Mouse (Mus musculus) liver, adult 2 months (tissue): ENCODE results near the gene Cabin1. TPM values are rescaled to one million over a fixed set of nuclear protein-coding genes. Genes with fewer than 3 reads are reported as not detected.

Experiments
- DNase-seq: peaks from one replicate; pipeline ENCODE4 v3.0.0-alpha.2; 2011; ENCODE audit warnings: low read depth, low spot score; ENCODE audit errors: extremely low read depth
- H3K27ac ChIP-seq: fragments of 200-500 bp; replicated peaks from 2 replicates; pipeline ENCODE4 v1.5.1; 2012; ENCODE audit warnings: low read depth, mild to moderate bottlenecking, control low read depth, inconsistent platforms, low read length; ENCODE audit not compliant: insufficient read depth
- H3K27me3 ChIP-seq: fragments of 200-500 bp; 2 replicates; pipeline ENCODE4 v1.6.1; 2012; ENCODE audit warnings: mild to moderate bottlenecking, moderate library complexity, low read length, inconsistent platforms; ENCODE audit not compliant: control insufficient read depth, insufficient read depth
- H3K36me3 ChIP-seq: fragments of 200-500 bp; 2 replicates; pipeline ENCODE4 v1.6.1; 2012; ENCODE audit warnings: low read length, inconsistent platforms; ENCODE audit not compliant: control insufficient read depth, insufficient read depth
- H3K4me1 ChIP-seq: fragments of 200-500 bp; 2 replicates; pipeline ENCODE4 v1.6.1; 2011; ENCODE audit warnings: low read length; ENCODE audit not compliant: control insufficient read depth, insufficient read depth
- H3K4me3 ChIP-seq: fragments of 200-500 bp; 2 replicates; pipeline ENCODE4 v1.5.1; 2011; ENCODE audit warnings: low read depth, mild to moderate bottlenecking, control low read depth, low read length, moderate library complexity; ENCODE audit not compliant: insufficient read depth
- H3K79me2 ChIP-seq: fragments of 200-500 bp; 2 replicates; pipeline ENCODE4 v1.6.1; 2012; ENCODE audit warnings: inconsistent platforms, mild to moderate bottlenecking, low read length, moderate library complexity; ENCODE audit not compliant: control insufficient read depth, insufficient read depth
- H3K9ac ChIP-seq: fragments of 200-500 bp; 2 replicates; pipeline ENCODE4 v1.6.1; 2012; ENCODE audit warnings: low read depth, mild to moderate bottlenecking, control low read depth, inconsistent platforms, low read length
- CTCF ChIP-seq: fragments of 200-500 bp; IDR thresholded peaks from 2 replicates; pipeline ENCODE4 v1.5.1; 2011; ENCODE audit warnings: low read depth, low read length, control low read depth
- POLR2A ChIP-seq: fragments of 200-500 bp; IDR thresholded peaks from 2 replicates; pipeline ENCODE4 v1.6.1; 2011; ENCODE audit warnings: low read length, control low read depth; ENCODE audit not compliant: insufficient read depth; ENCODE audit errors: extremely low read depth
- WGBS: fragments of 180-500 bp; shearing (Covaris S2); methylation state at CpG from one replicate; pipeline ENCODE4 v1.1.7; 2018; 5-methylcytosine and 5-hydroxymethylcytosine counted together
- polyA plus RNA-seq: library from polyadenylated mRNA; depleted of rRNA; stranded (reverse); fragments of >200 nt; gene quantifications from 2 replicates; pipeline ENCODE4 v1.2.3, GENCODE M21; 2012
- total RNA-seq: library from RNA; depleted of rRNA; stranded (reverse); fragments of >200 nt; gene quantifications from 2 replicates; pipeline ENCODE4 v1.2.3, GENCODE M21; 2014

Cabin1 gene
- total and polyA plus RNA-seq, 2 experiments, result 7.7 to 7.8 TPM

- TF ChIP-seq POLR2A (no peak), CTCF (no peak)
- DNase-seq, result no peak
- Histone ChIP-seq H3K27me3 (no peaks in the 10 kb centered on the region), H3K79me2 (no peaks in the 10 kb centered on the region), H3K36me3 (peaks cover 37% of the 10 kb centered on the region), H3K27ac (no peak overlapping the region), H3K4me1 (no peaks in the 10 kb centered on the region), H3K9ac (no peak overlapping the region), H3K4me3 (no peak overlapping the region)
- 97% methylated on average over 7 of the region's 7 CpGs for WGBS
Measured at GRCm38 (mm10) chr10:75725449-75725848, 38.7 kb downstream of the Cabin1 start.

GRCm38 (mm10) chr10:75720215-75720614 lies 43.9 kb downstream of the Cabin1 start:
- WGBS, result 88% methylated on average over 5 of the region's 5 CpGs
- TF ChIP-seq CTCF (no peak), POLR2A (no peak)
- H3K27me3 ChIP-seq, result no peaks in the 10 kb centered on the region
- H3K36me3 ChIP-seq, result peaks cover 19% of the 10 kb centered on the region
- H3K4me3 ChIP-seq, result no peak overlapping the region
- no peaks in the 10 kb centered on the region for H3K4me1 ChIP-seq
- no peak for DNase-seq
- H3K79me2 ChIP-seq, result no peaks in the 10 kb centered on the region
- no peak overlapping the region for H3K27ac ChIP-seq
- H3K9ac ChIP-seq, result no peak overlapping the region

GRCm38 (mm10) chr10:75714795-75715194 lies 49.3 kb downstream of the Cabin1 start:
- no peak for DNase-seq
- H3K36me3 ChIP-seq, result peaks cover 4% of the 10 kb centered on the region; the same call in 1 of the 2 replicates

GRCm38 (mm10) chr10:75713026-75713425 lies 51.1 kb downstream of the Cabin1 start:
- 96% methylated on average over 11 of the region's 11 CpGs for WGBS
- no peak for DNase-seq
- H3K4me1 ChIP-seq, result no peaks in the 10 kb centered on the region
- peaks cover 4% of the 10 kb centered on the region; the same call in 1 of the 2 replicates for H3K36me3 ChIP-seq
- no peak for TF ChIP-seq CTCF
- no peak overlapping the region for H3K9ac ChIP-seq
- no peaks in the 10 kb centered on the region for H3K27me3 ChIP-seq
- no peaks in the 10 kb centered on the region for H3K79me2 ChIP-seq
- H3K27ac ChIP-seq, result no peak overlapping the region
- no peak overlapping the region for H3K4me3 ChIP-seq

More at GRCm38 (mm10) chr10:75714795-75715194, 49.3 kb downstream of the Cabin1 start:
- WGBS, result 74% methylated on average over 3 of the region's 3 CpGs
- H3K27ac ChIP-seq, result no peak overlapping the region
- no peak overlapping the region for H3K9ac ChIP-seq
- H3K27me3 ChIP-seq, result no peaks in the 10 kb centered on the region
- H3K79me2 ChIP-seq, result no peaks in the 10 kb centered on the region
- H3K4me1 ChIP-seq, result no peaks in the 10 kb centered on the region
- no peak for TF ChIP-seq CTCF
- TF ChIP-seq POLR2A, result no peak
- H3K4me3 ChIP-seq, result no peak overlapping the region

- WGBS, result 84% methylated on average over 2 of the region's 2 CpGs
- Histone ChIP-seq H3K79me2 (no peaks in the 10 kb centered on the region), H3K9ac (no peak overlapping the region), H3K36me3 (0 out of 2 replicates have a peak, but pooled peaks cover 2% of the 10 kb centered on the region), H3K27me3 (no peaks in the 10 kb centered on the region), H3K4me3 (no peak overlapping the region), H3K27ac (no peak overlapping the region), H3K4me1 (no peaks in the 10 kb centered on the region)
- no peak for DNase-seq
- TF ChIP-seq POLR2A (no peak), CTCF (no peak)
Measured at GRCm38 (mm10) chr10:75710210-75710609, 53.9 kb downstream of the Cabin1 start.

- no peaks in the 10 kb centered on the region for H3K27me3 ChIP-seq
- H3K9ac ChIP-seq, result no peak overlapping the region
- peaks cover 5% of the 10 kb centered on the region for H3K4me1 ChIP-seq
- 0 out of 2 replicates have a peak, but pooled peaks cover 2% of the 10 kb centered on the region for H3K36me3 ChIP-seq
- no peak overlapping the region for H3K4me3 ChIP-seq
- no peak for DNase-seq
- TF ChIP-seq POLR2A (no peak), CTCF (no peak)
- no peaks in the 10 kb centered on the region for H3K79me2 ChIP-seq
- H3K27ac ChIP-seq, result no peak overlapping the region
- WGBS, result 72% methylated on average over 9 of the region's 9 CpGs
Measured at GRCm38 (mm10) chr10:75709261-75709660, 54.9 kb downstream of the Cabin1 start.
